Mouse (Mus musculus) bone marrow, adult 2 months (tissue): ENCODE results near the gene Actc1.

Source experiments
- CTCF ChIP-seq: fragments of 200-500 bp; IDR thresholded peaks from 2 replicates; pipeline ENCODE4 v1.5.1; 2011; ENCODE audit warnings: low read length, control low read depth; ENCODE audit not compliant: control insufficient read depth, insufficient read depth
- POLR2A ChIP-seq: fragments of 200-500 bp; IDR thresholded peaks from 2 replicates; pipeline ENCODE4 v1.6.1; 2011; ENCODE audit warnings: low read depth, mild to moderate bottlenecking, control low read depth, low read length, borderline replicate concordance; ENCODE audit not compliant: control insufficient read depth

DNA sequence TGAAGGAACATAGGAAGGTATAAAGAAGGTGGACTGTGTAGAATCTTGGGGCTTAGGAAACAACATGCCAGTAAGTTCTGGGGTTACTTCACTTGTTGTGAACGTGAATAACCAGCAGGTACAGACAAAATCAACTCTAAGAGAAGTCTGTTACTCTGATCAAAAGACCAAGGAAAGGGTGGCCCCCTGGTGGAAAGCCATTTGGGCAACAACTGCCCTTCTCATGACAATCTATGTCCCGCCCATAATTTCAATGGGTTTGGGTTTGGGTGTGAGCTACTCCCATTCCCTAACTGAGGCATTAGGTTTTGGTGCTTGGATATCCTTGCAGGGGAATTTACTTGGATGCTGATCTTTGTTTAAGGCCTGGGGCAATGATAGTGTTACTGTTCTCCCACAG lies 10.7 kb upstream of the Actc1 start:
- TF ChIP-seq CTCF (no peak), POLR2A (no peak)
